Mouse (Mus musculus) kidney, postnatal 0 days (tissue): ENCODE measurements around the gene Mfng. TPM values are rescaled to one million over a fixed set of nuclear protein-coding genes. Genes with fewer than 3 reads are reported as not detected.
A peak's percentile ranks its signal among the peaks of the same experiment; 100 is the strongest.

Experiments
- ATAC-seq: fragments of 200-750 bp; cut with Nextera tagmentation; replicated peaks from 2 replicates; pipeline ENCODE4 v1.8.0; 2017; ENCODE audit warnings: low read depth, moderate number of reproducible peaks, moderate TSS enrichment, moderate library complexity; ENCODE audit not compliant: low FRiP score
- DNase-seq: peaks from one replicate; pipeline ENCODE4 v3.0.0-alpha.2; 2016; ENCODE audit warnings: low spot score
- H3K27ac ChIP-seq: fragments of 300-500 bp; sonication (generic); 2 replicates; pipeline ENCODE4 v1.5.1; 2014; ENCODE audit warnings: mild to moderate bottlenecking
- H3K27me3 ChIP-seq: fragments of 300-500 bp; sonication (generic); 2 replicates; pipeline ENCODE4 v1.6.1; 2014; ENCODE audit warnings: low read length, mixed read lengths; ENCODE audit not compliant: insufficient read depth
- H3K36me3 ChIP-seq: fragments of 300-500 bp; sonication (generic); 2 replicates; pipeline ENCODE4 v1.6.1; 2014; ENCODE audit warnings: low read length, mixed read lengths; ENCODE audit not compliant: insufficient read depth
- H3K4me1 ChIP-seq: fragments of 300-500 bp; sonication (generic); replicated peaks from 2 replicates; pipeline ENCODE4 v1.6.1; 2014; ENCODE audit warnings: antibody characterized with exemption, low read length, mixed read lengths; ENCODE audit not compliant: insufficient read depth
- H3K4me2 ChIP-seq: fragments of 300-500 bp; sonication (generic); 2 replicates; pipeline ENCODE4 v1.6.1; 2014; ENCODE audit warnings: mild to moderate bottlenecking, low read length, moderate library complexity, mixed read lengths
- H3K4me3 ChIP-seq: fragments of 300-500 bp; sonication (generic); replicated peaks from 2 replicates; pipeline ENCODE4 v1.5.1; 2014; ENCODE audit warnings: low read depth, low read length
- H3K9ac ChIP-seq: fragments of 300-500 bp; sonication (generic); 2 replicates; pipeline ENCODE4 v1.6.1; 2014; ENCODE audit warnings: low read depth, low read length
- H3K9me3 ChIP-seq: fragments of 300-500 bp; sonication (generic); replicated peaks from 2 replicates; pipeline ENCODE4 v1.6.1; 2016; ENCODE audit warnings: low read length, inconsistent platforms, mixed read lengths
- CTCF ChIP-seq: IDR thresholded peaks from 2 replicates; pipeline ENCODE4 v1.5.1; 2016; ENCODE audit warnings: antibody characterized with exemption, low read depth, mild to moderate bottlenecking, moderate library complexity
- WGBS: fragments of 180-500 bp; shearing (Covaris S2); extraction: QIAGEN DNeasy Blood & Tissue Kit; methylation state at CpG from one replicate; pipeline ENCODE4 v1.1.7; 2014; 5-methylcytosine and 5-hydroxymethylcytosine counted together
- polyA plus RNA-seq: library from polyadenylated mRNA; unstranded; fragments of >200 nt; fragmentation: Nextera tagmentation; extraction: Ambion mirVana; gene quantifications from 2 replicates; pipeline ENCODE4 v1.2.1, GENCODE M21; 2015

The Mfng gene
- polyA plus RNA-seq, 1 experiment from 2014 or later = 18.9 TPM

DNA sequence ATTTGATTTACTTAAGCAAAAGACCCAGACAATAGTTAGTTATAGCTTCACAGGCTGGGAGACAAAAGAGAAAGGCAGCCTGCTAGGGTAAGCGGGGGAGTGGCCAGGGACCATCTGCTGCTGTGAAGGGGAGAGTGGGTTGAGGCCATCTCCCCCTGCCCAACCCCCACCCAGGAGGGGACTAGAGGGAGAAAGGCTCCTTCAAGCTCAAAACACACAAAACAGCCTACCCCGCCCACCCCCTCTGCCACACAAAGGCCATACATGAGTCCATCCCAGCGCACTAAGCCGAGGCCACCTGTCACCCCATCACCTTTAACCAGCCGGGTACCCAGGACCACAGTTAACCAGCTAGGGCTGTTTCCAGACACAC lies 2.3 kb downstream of the Mfng start:
- H3K27ac ChIP-seq = peak overlapping the region; percentile 71
- H3K36me3 ChIP-seq = 0 out of 2 replicates have a peak, but pooled peaks cover 8% of the 10 kb centered on the region
- H3K4me3 ChIP-seq = no peak overlapping the region
- no peaks in the 10 kb centered on the region for H3K27me3 ChIP-seq
- no peaks in the 10 kb centered on the region for H3K9me3 ChIP-seq
- no peaks in the 10 kb centered on the region for H3K4me1 ChIP-seq
- 32% methylated on average over 5 of the region's 5 CpGs for WGBS
- H3K4me2 ChIP-seq = peak overlapping the region; percentile 48
- no peak overlapping the region for H3K9ac ChIP-seq
- ATAC-seq (no peak), DNase-seq (peak; percentile 54)
- no peak for TF ChIP-seq CTCF

- no peak for TF ChIP-seq CTCF
- DNase-seq = no peak
- ATAC-seq = no peak
- H3K36me3 ChIP-seq = 0 out of 2 replicates have a peak, but pooled peaks cover 4% of the 10 kb centered on the region
- no peaks in the 10 kb centered on the region for H3K27me3 ChIP-seq
- peak overlapping the region; percentile 48 for H3K4me2 ChIP-seq
- no peak overlapping the region for H3K9ac ChIP-seq
- H3K27ac ChIP-seq = peak overlapping the region; percentile 36; the same call in 1 of the 2 replicates
- H3K9me3 ChIP-seq = no peaks in the 10 kb centered on the region
- WGBS = 49% methylated on average over 9 of the region's 9 CpGs
- H3K4me1 ChIP-seq = no peaks in the 10 kb centered on the region
- no peak overlapping the region for H3K4me3 ChIP-seq
These were observed 2.9 kb downstream of the Mfng start for GRCm38 (mm10) chr15:78770234-78770982.

GRCm38 (mm10) chr15:78769064-78769463 lies 4.2 kb downstream of the Mfng start:
- no peak overlapping the region for H3K4me2 ChIP-seq
- H3K9me3 ChIP-seq = no peaks in the 10 kb centered on the region
- no peak overlapping the region for H3K9ac ChIP-seq
- no peaks in the 10 kb centered on the region for H3K36me3 ChIP-seq
- no peak overlapping the region for H3K4me3 ChIP-seq
- no peaks in the 10 kb centered on the region for H3K4me1 ChIP-seq
- peak; percentile 42 for TF ChIP-seq CTCF
- WGBS = 87% methylated on average over 4 of the region's 4 CpGs
- no peak overlapping the region for H3K27ac ChIP-seq
- H3K27me3 ChIP-seq = no peaks in the 10 kb centered on the region
- ATAC-seq = no peak
- no peak for DNase-seq

- no peak overlapping the region for H3K4me3 ChIP-seq
- no peak overlapping the region for H3K9ac ChIP-seq
- no peaks in the 10 kb centered on the region for H3K9me3 ChIP-seq
- no peak for DNase-seq
- no peak for TF ChIP-seq CTCF
- no peak overlapping the region for H3K4me2 ChIP-seq
- no peaks in the 10 kb centered on the region for H3K36me3 ChIP-seq
- H3K4me1 ChIP-seq = no peaks in the 10 kb centered on the region
- ATAC-seq = no peak
- H3K27ac ChIP-seq = no peak overlapping the region
- WGBS = 38% methylated on average over 5 of the region's 5 CpGs
- H3K27me3 ChIP-seq = no peaks in the 10 kb centered on the region
These were observed 9.6 kb downstream of the Mfng start for GRCm38 (mm10) chr15:78763704-78764103.

- Histone ChIP-seq H3K27me3 (no peaks in the 10 kb centered on the region), H3K36me3 (no peaks in the 10 kb centered on the region), H3K9ac (no peak overlapping the region), H3K4me1 (no peaks in the 10 kb centered on the region), H3K9me3 (no peaks in the 10 kb centered on the region), H3K27ac (no peak overlapping the region), H3K4me3 (no peak overlapping the region), H3K4me2 (no peak overlapping the region)
- ATAC-seq (no peak), DNase-seq (no peak)
- 35% methylated on average over 6 of the region's 10 CpGs for WGBS
- no peak for TF ChIP-seq CTCF
These were observed 10.1 kb downstream of the Mfng start for GRCm38 (mm10) chr15:78763210-78763609.

GRCm38 (mm10) chr15:78761112-78761511 lies 12.2 kb downstream of the Mfng start:
- H3K27me3 ChIP-seq = no peaks in the 10 kb centered on the region
- H3K9me3 ChIP-seq = no peaks in the 10 kb centered on the region
- H3K4me2 ChIP-seq = no peak overlapping the region
- no peak overlapping the region for H3K9ac ChIP-seq
- 81% methylated on average over 13 of the region's 13 CpGs for WGBS
- H3K27ac ChIP-seq = no peak overlapping the region
- H3K36me3 ChIP-seq = no peaks in the 10 kb centered on the region
- no peak for TF ChIP-seq CTCF
- H3K4me1 ChIP-seq = no peaks in the 10 kb centered on the region
- no peak overlapping the region for H3K4me3 ChIP-seq
- no peak for DNase-seq
- no peak for ATAC-seq
